Mouse (Mus musculus) forebrain, embryonic 10.5 days (tissue): ENCODE measurements around the gene H2-T22. TPM values are rescaled to one million over a fixed set of nuclear protein-coding genes. Genes with fewer than 3 reads are reported as not detected.

Source experiments
- DNase-seq: peaks from one replicate; pipeline ENCODE4 v3.0.0-alpha.2; 2017; ENCODE audit warnings: low spot score; ENCODE audit errors: extremely low spot score
- H3K27ac ChIP-seq: fragments of 300-500 bp; sonication (generic); 2 replicates; pipeline ENCODE4 v1.5.1; 2016; ENCODE audit warnings: mild to moderate bottlenecking
- H3K27me3 ChIP-seq: fragments of 300-500 bp; sonication (generic); 2 replicates; pipeline ENCODE4 v1.6.1; 2016; ENCODE audit warnings: mild to moderate bottlenecking; ENCODE audit not compliant: poor library complexity, severe bottlenecking
- H3K36me3 ChIP-seq: fragments of 300-500 bp; sonication (generic); replicated peaks from 2 replicates; pipeline ENCODE4 v1.6.1; 2016; ENCODE audit warnings: mild to moderate bottlenecking, moderate library complexity
- H3K4me1 ChIP-seq: fragments of 300-500 bp; sonication (generic); 2 replicates; pipeline ENCODE4 v1.6.1; 2016
- H3K4me3 ChIP-seq: fragments of 300-500 bp; sonication (generic); 2 replicates; pipeline ENCODE4 v1.5.1; 2016; ENCODE audit warnings: mild to moderate bottlenecking, moderate library complexity
- H3K9me3 ChIP-seq: fragments of 300-500 bp; sonication (generic); 2 replicates; pipeline ENCODE4 v1.6.1; 2016; ENCODE audit warnings: mild to moderate bottlenecking, moderate library complexity
- WGBS: fragments of 180-500 bp; shearing (Covaris S2); methylation state at CpG from one replicate; pipeline ENCODE4 v1.1.7; 2016; 5-methylcytosine and 5-hydroxymethylcytosine counted together
- polyA plus RNA-seq: library from polyadenylated mRNA; unstranded; fragments of >200 nt; fragmentation: Nextera tagmentation; extraction: Ambion mirVana; gene quantifications from 2 replicates; pipeline ENCODE4 v1.2.1, GENCODE M21; 2016

The H2-T22 gene
- polyA plus RNA-seq, 1 experiment from 2014 or later, result 6.8 TPM

GRCm38 (mm10) chr17:36001121-36001897 is 41.2 kb downstream of the H2-T22 start:
- Histone ChIP-seq H3K27me3 (no peaks in the 10 kb centered on the region), H3K36me3 (peaks cover 24% of the 10 kb centered on the region), H3K4me3 (no peak overlapping the region), H3K9me3 (peaks cover 5% of the 10 kb centered on the region), H3K4me1 (peaks cover 9% of the 10 kb centered on the region), H3K27ac (no peak overlapping the region)
- DNase-seq, result no peak
- 97% methylated on average over 12 of the region's 12 CpGs for WGBS

- 91% methylated on average over 4 of the region's 4 CpGs for WGBS
- H3K27ac ChIP-seq, result no peak overlapping the region
- DNase-seq, result no peak
- peaks cover 5% of the 10 kb centered on the region for H3K9me3 ChIP-seq
- H3K4me3 ChIP-seq, result no peak overlapping the region
- H3K4me1 ChIP-seq, result peaks cover 13% of the 10 kb centered on the region
- no peaks in the 10 kb centered on the region for H3K27me3 ChIP-seq
- H3K36me3 ChIP-seq, result peaks cover 17% of the 10 kb centered on the region
Measured at GRCm38 (mm10) chr17:36000349-36000748, 42.2 kb downstream of the H2-T22 start.

GRCm38 (mm10) chr17:35999356-35999755 is 43.2 kb downstream of the H2-T22 start:
- H3K4me1 ChIP-seq, result peaks cover 19% of the 10 kb centered on the region
- no peaks in the 10 kb centered on the region for H3K27me3 ChIP-seq
- 93% methylated on average over 7 of the region's 7 CpGs for WGBS
- peaks cover 15% of the 10 kb centered on the region for H3K36me3 ChIP-seq
- DNase-seq, result no peak
- H3K9me3 ChIP-seq, result peaks cover 5% of the 10 kb centered on the region
- H3K4me3 ChIP-seq, result no peak overlapping the region
- no peak overlapping the region for H3K27ac ChIP-seq

GRCm38 (mm10) chr17:35998545-35999305 is 43.8 kb downstream of the H2-T22 start:
- DNase-seq, result no peak
- peaks cover 19% of the 10 kb centered on the region for H3K4me1 ChIP-seq
- peaks cover 15% of the 10 kb centered on the region for H3K36me3 ChIP-seq
- H3K27ac ChIP-seq, result no peak overlapping the region
- no peak overlapping the region for H3K4me3 ChIP-seq
- no peaks in the 10 kb centered on the region for H3K27me3 ChIP-seq
- H3K9me3 ChIP-seq, result peaks cover 5% of the 10 kb centered on the region; the same call in 1 of the 2 replicates
- 91% methylated on average over 6 of the region's 6 CpGs for WGBS

- H3K4me1 ChIP-seq, result peaks cover 19% of the 10 kb centered on the region
- peaks cover 10% of the 10 kb centered on the region; the same call in 1 of the 2 replicates for H3K36me3 ChIP-seq
- peaks cover 5% of the 10 kb centered on the region; the same call in 1 of the 2 replicates for H3K9me3 ChIP-seq
- WGBS, result 59% methylated on average over 12 of the region's 12 CpGs
- peak overlapping the region; percentile 16 for H3K4me3 ChIP-seq
- no peak for DNase-seq
- H3K27ac ChIP-seq, result no peak overlapping the region
- no peaks in the 10 kb centered on the region for H3K27me3 ChIP-seq
Measured at GRCm38 (mm10) chr17:35997713-35998510, 44.6 kb downstream of the H2-T22 start.

- Histone ChIP-seq H3K4me1 (peaks cover 19% of the 10 kb centered on the region), H3K9me3 (peaks cover 3% of the 10 kb centered on the region; the same call in 1 of the 2 replicates), H3K4me3 (peak overlapping the region; percentile 14; the same call in 1 of the 2 replicates), H3K27ac (no peak overlapping the region), H3K36me3 (peaks cover 3% of the 10 kb centered on the region; the same call in 1 of the 2 replicates), H3K27me3 (no peaks in the 10 kb centered on the region)
- 5% methylated on average over 11 of the region's 11 CpGs for WGBS
- DNase-seq, result peak; percentile 91
Measured at GRCm38 (mm10) chr17:35996949-35997348, 45.6 kb downstream of the H2-T22 start.

GRCm38 (mm10) chr17:35994879-35995240 is 47.7 kb downstream of the H2-T22 start:
- Histone ChIP-seq H3K27ac (peak overlapping the region; percentile 69), H3K4me1 (peaks cover 19% of the 10 kb centered on the region), H3K9me3 (no peaks in the 10 kb centered on the region), H3K4me3 (peak overlapping the region; percentile 68), H3K27me3 (no peaks in the 10 kb centered on the region), H3K36me3 (peaks cover 2% of the 10 kb centered on the region; the same call in 1 of the 2 replicates)
- 6% methylated on average over 14 of the region's 14 CpGs for WGBS
- no peak for DNase-seq

GRCm38 (mm10) chr17:35994175-35994878 is 48.2 kb downstream of the H2-T22 start:
- no peaks in the 10 kb centered on the region for H3K9me3 ChIP-seq

GRCm38 (mm10) chr17:35993675-35994074 is 48.9 kb downstream of the H2-T22 start:
- peaks cover 19% of the 10 kb centered on the region for H3K4me1 ChIP-seq
- WGBS, result 8% methylated on average over 17 of the region's 17 CpGs
- peak overlapping the region; percentile 68; the same call in 1 of the 2 replicates for H3K4me3 ChIP-seq
- peak; percentile 85 for DNase-seq
- H3K9me3 ChIP-seq, result no peaks in the 10 kb centered on the region
- no peaks in the 10 kb centered on the region for H3K27me3 ChIP-seq
- H3K36me3 ChIP-seq, result peaks cover 14% of the 10 kb centered on the region
- no peak overlapping the region for H3K27ac ChIP-seq

More at GRCm38 (mm10) chr17:35994175-35994878, 48.2 kb downstream of the H2-T22 start:
- H3K36me3 ChIP-seq, result peaks cover 7% of the 10 kb centered on the region
- peak overlapping the region; percentile 69 for H3K27ac ChIP-seq
- H3K4me1 ChIP-seq, result peaks cover 19% of the 10 kb centered on the region
- no peaks in the 10 kb centered on the region for H3K27me3 ChIP-seq
- 3% methylated on average over 31 of the region's 31 CpGs for WGBS
- DNase-seq, result peak; percentile 77
- peak overlapping the region; percentile 68 for H3K4me3 ChIP-seq

GRCm38 (mm10) chr17:35991781-35992180 is 50.8 kb downstream of the H2-T22 start:
- 60% methylated on average over 10 of the region's 10 CpGs for WGBS
- Histone ChIP-seq H3K9me3 (no peaks in the 10 kb centered on the region), H3K27me3 (no peaks in the 10 kb centered on the region), H3K4me1 (peaks cover 10% of the 10 kb centered on the region), H3K36me3 (peaks cover 33% of the 10 kb centered on the region), H3K27ac (no peak overlapping the region), H3K4me3 (no peak overlapping the region)
- no peak for DNase-seq
